Mouse (Mus musculus) left cerebral cortex, postnatal 36 days (tissue): ENCODE measurements around the gene Hoxc11. TPM values are rescaled to one million over a fixed set of nuclear protein-coding genes. Genes with fewer than 3 reads are reported as not detected.

Experiments used
- DNase-seq, 2 experiments: peaks; one replicate each; pipeline ENCODE4 v3.0.0; 2021 to 2022; ENCODE audit warnings: low spot score in 2 of 2, mixed read lengths in 1 of 2
- intact Hi-C: fragments of 180-260 bp; cut with DNase I; formaldehyde crosslinking; loops from one replicate; pipeline ENCODE4 v1.15.1; 2025
- microRNA-seq: library from miRNA; unstranded; fragments of <30 nt; microRNA quantifications from one replicate; pipeline ENCODE4 v1.2.0, GENCODE M21; 2022
- total RNA-seq, 2 experiments: library from RNA; stranded (reverse); gene quantifications; 2 replicates each; pipeline ENCODE4 v1.2.3; 2021

Hoxc11 gene
- total RNA-seq, 2 experiments from 2014 or later, result not detected

- no peak for DNase-seq
- intact Hi-C loops, result loop anchor here (5.0 kb wide), 1 partner anchor 51 kb away; no protein-coding TSS in a partner anchor
Measured at GRCm38 (mm10) chr15:102998608-102999182, 44.5 kb downstream of the Hoxc11 start.

GRCm38 (mm10) chr15:102999183-102999831 lies 45.1 kb downstream of the Hoxc11 start:
- no peak for DNase-seq
- intact Hi-C loops, result loop anchor here (5.0 kb wide), 1 partner anchor 52 kb away; no protein-coding TSS in a partner anchor

- no peak for DNase-seq
- intact Hi-C loops, result loop anchor here (5.0 kb wide), 1 partner anchor 53 kb away; no protein-coding TSS in a partner anchor
Measured at GRCm38 (mm10) chr15:102999955-103000354, 45.7 kb downstream of the Hoxc11 start.

GRCm38 (mm10) chr15:103000501-103000901 lies 46.3 kb downstream of the Hoxc11 start:
- DNase-seq, result no peak
- intact Hi-C loops, result no loop called here

GRCm38 (mm10) chr15:103001370-103001769 lies 47.1 kb downstream of the Hoxc11 start:
- DNase-seq, result no peak
- intact Hi-C loops, result no loop called here

- intact Hi-C loops, result no loop called here
- DNase-seq, result no peak
Measured at GRCm38 (mm10) chr15:103002156-103002555, 47.9 kb downstream of the Hoxc11 start.

- intact Hi-C loops, result no loop called here
Measured at GRCm38 (mm10) chr15:103002821-103003448, 48.7 kb downstream of the Hoxc11 start.

GRCm38 (mm10) chr15:103005308-103005707 lies 51.1 kb downstream of the Hoxc11 start:
- intact Hi-C loops, result no loop called here
- DNase-seq, result no peak

More at GRCm38 (mm10) chr15:103002821-103003448, 48.7 kb downstream of the Hoxc11 start:
- DNase-seq, result no peak

- no peak for DNase-seq
- intact Hi-C loops, result no loop called here
Measured at GRCm38 (mm10) chr15:103005797-103006196, 51.6 kb downstream of the Hoxc11 start.

GRCm38 (mm10) chr15:103006326-103006725 lies 52.1 kb downstream of the Hoxc11 start:
- intact Hi-C loops, result no loop called here
- DNase-seq, result no peak

Small RNA genes within 50 kb of the gene (microRNA-seq; reads per million reads assigned to microRNA genes)
- not detected for gene Mir196a-2

Other genes starting within 250 kb of the Hoxc11 start
- 10 to 100 TPM; 70.8 to 82.0 TPM for gene Calcoco1, start 232.2 kb upstream of the Hoxc11 start, total RNA-seq
- gene Hoxc13, start 33.3 kb upstream of the Hoxc11 start, total RNA-seq, result not detected
- not detected for gene Hoxc12, start 17.7 kb upstream of the Hoxc11 start, total RNA-seq
- gene Hoxc10, start 12.4 kb downstream of the Hoxc11 start, total RNA-seq, result not detected
- not detected for gene Hoxc5, start 13.0 kb downstream of the Hoxc11 start, total RNA-seq
- not detected for gene Hoxc9, start 22.0 kb downstream of the Hoxc11 start, total RNA-seq
- not detected for gene Hoxc8, start 36.2 kb downstream of the Hoxc11 start, total RNA-seq
- gene Hoxc6, start 43.8 kb downstream of the Hoxc11 start, total RNA-seq, result not detected
- not detected for gene Hoxc4, start 64.5 kb downstream of the Hoxc11 start, total RNA-seq
- gene Smug1, start 212.7 kb downstream of the Hoxc11 start, total RNA-seq, result 10 to 100 TPM; 18.3 to 20.0 TPM